Mouse (Mus musculus) Patski (cell line): ENCODE measurements around the gene Gm17359. TPM values are rescaled to one million over a fixed set of nuclear protein-coding genes. Genes with fewer than 3 reads are reported as not detected.

Experiments used
- ATAC-seq: fragments of 100-300 bp; one replicate; pipeline ENCODE4 v1.8.0; 2021
- CTCF ChIA-PET: fragments of 350-600 bp; sonication (Branson Sonifier 250); formaldehyde crosslinking; loops from one replicate; lab custom pipeline; 2022; ENCODE audit warnings: inconsistent platforms; lab: Charles Lee
- POLR2A ChIA-PET: fragments of 350-600 bp; sonication (Branson Sonifier 250); formaldehyde crosslinking; loops from one replicate; lab custom pipeline; 2022; ENCODE audit warnings: antibody characterized with exemption, inconsistent platforms; lab: Charles Lee
- DNase-seq: peaks from one replicate; pipeline ENCODE4 v3.0.0-alpha.2; 2011; ENCODE audit warnings: low read depth, low spot score
- H3K27me3 ChIP-seq: fragments of 371-371 bp; one replicate; pipeline ENCODE4 v1.5.1; 2021
- CTCF ChIP-seq: fragments of 100-300 bp; IDR thresholded peaks from one replicate; pipeline ENCODE4 v1.5.1; 2021
- in situ Hi-C: fragments of 300-500 bp; cut with MboI; formaldehyde crosslinking; loops from 3 replicates; pipeline ENCODE4 v1.11.1; 2018; ENCODE audit warnings: low pct_unique_long_range_greater_than_20kb, mixed read lengths
- polyA plus RNA-seq: library from polyadenylated mRNA; unstranded; gene quantifications from one replicate; pipeline ENCODE4 v1.2.3, GENCODE M21; 2021

Gene Gm17359
- polyA plus RNA-seq, 1 experiment from 2014 or later, result not detected

DNA sequence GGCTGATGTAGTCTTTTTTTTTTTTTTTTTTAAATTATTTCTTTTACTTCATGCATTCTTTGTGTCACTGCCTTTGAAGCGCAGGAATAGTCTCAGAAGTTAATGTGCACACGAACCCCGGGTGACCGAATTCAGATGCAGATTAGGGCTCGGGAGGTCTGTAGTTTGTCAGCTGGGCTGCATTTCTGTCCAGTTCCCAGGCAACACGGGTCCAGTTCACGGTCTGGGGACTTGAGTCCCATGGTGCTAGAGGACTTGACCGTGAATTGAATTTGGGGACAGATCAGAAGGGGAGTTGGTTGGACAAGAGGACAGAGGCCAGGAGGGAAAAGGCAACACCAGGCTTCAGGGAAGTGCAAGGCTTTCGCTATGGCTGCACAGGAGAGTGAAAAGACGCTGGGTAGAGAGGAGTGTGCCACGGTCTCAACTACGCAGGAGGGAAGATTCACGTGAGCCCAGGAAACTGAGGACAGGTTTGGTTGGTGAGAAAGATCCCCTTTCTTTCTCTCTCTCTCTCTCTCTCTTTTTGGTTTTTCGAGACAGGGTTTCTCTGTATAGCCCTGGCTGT lies 116.3 kb downstream of the Gm17359 start:
- no peaks in the 10 kb centered on the region for H3K27me3 ChIP-seq
- no peak for TF ChIP-seq CTCF
- CTCF ChIA-PET, result no interaction called here
- DNase-seq, result no peak
- POLR2A ChIA-PET, result no interaction called here
- in situ Hi-C loops, result no loop called here
- ATAC-seq, result no peak

DNA sequence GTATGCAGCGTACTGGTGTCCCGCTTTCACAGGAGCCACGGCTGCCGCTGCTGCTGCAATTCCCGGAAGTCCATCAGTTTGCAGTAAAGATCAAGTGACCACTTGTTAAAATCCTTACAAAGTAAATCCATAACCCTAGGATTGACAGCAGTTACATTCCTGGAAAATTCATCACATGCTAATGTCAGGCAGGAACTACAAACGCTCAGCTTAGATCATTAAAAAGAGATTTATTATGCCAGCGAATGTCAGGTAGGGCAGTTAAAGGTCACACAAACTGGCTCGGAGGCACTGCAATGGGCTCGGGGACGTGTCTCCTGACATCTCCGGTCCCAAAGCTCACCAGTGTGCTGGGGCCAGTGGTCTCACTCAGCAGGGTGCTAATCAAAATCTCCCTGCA lies 119.3 kb downstream of the Gm17359 start:
- TF ChIP-seq CTCF, result no peak
- no peak for ATAC-seq
- no peak for DNase-seq
- in situ Hi-C loops, result no loop called here
- no peaks in the 10 kb centered on the region for H3K27me3 ChIP-seq
- POLR2A ChIA-PET, result interaction anchor here (0.7 kb wide), 2 partner anchors 10 to 39 kb away, joined by 3 to 9 read pairs; no protein-coding TSS in a partner anchor
- CTCF ChIA-PET, result no interaction called here

DNA sequence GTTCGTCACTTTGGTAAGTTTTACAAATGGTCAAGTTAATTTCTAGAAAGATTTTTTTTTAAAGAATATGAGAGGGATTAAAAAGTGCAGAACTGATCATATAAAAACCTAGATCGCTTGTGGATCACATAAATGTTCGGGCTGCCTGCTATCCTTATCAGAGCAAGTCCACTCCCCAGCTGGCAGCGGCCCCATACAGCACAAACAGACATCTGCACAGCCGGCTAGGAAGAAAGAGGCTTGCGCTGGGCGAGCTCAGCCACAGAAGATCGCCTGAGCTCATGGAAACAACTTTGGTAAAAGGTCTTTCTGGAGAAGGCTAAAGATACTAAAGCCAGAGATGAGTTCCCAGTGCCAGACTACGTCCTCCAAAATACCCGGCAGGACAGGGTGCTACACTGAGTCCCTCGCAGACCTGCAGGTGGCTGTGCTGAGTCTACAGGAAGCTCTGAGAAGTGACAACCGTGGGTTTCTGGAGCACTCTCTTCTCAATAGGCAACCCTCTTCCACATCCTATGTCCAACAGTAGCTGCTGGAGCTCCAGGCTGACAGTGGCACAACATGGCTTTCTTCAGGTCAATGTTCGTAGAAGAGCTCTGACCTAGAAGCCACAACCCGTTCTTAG lies 122.3 kb downstream of the Gm17359 start:
- in situ Hi-C loops, result no loop called here
- no peak for TF ChIP-seq CTCF
- CTCF ChIA-PET, result interaction anchor here (0.7 to 1.7 kb wide), 3 partner anchors 10 to 11 kb away, joined by 3 to 5 read pairs (median 3); no protein-coding TSS in a partner anchor
- H3K27me3 ChIP-seq, result no peaks in the 10 kb centered on the region
- POLR2A ChIA-PET, result no interaction called here
- no peak for DNase-seq
- ATAC-seq, result no peak

DNA sequence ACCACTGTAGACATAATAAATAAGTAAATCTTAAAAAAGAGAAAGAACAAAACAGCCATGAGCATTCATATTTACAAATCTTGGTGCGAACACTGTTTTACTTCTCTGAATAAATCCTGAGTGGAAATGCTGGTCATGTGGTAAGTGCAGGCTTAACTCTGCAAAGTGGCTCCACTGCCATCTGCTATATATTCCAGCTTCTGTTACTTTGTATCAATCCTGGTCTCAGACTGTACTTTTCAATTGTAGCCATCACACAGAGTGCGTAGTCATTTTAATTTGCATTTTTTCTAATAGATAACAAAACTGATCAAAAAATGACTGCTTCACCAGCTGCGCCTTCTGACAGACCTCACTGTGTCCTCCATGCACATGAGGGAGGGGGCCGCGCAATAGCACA lies 133.0 kb downstream of the Gm17359 start:
- no peak for TF ChIP-seq CTCF
- in situ Hi-C loops, result no loop called here
- ATAC-seq, result no peak
- CTCF ChIA-PET, result interaction anchor here (1.1 to 1.8 kb wide), 2 partner anchors 10 to 239 kb away, joined by 3 to 5 read pairs; no protein-coding TSS in a partner anchor
- no peaks in the 10 kb centered on the region for H3K27me3 ChIP-seq
- POLR2A ChIA-PET, result no interaction called here
- DNase-seq, result no peak

DNA sequence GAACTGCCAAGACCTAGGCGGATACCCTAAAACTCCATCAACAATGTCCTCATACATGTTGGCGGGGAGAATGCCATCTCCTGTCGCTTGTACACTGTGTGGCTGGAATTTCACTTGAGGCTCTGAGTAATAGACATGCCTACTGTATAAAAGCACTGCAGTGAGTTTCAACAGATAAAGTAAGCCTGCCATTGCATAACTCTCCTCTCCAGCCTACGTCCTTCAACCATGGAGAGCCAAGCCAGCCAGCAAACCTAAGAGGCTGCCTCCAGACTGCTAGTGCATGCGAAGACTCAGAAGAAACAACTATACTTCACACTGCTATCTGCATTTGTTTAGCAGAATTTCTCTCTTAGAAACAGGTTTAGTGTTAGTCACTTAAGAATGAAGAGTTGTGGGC lies 135.9 kb downstream of the Gm17359 start:
- H3K27me3 ChIP-seq, result no peaks in the 10 kb centered on the region
- ChIA-PET POLR2A (interaction anchor here (1.0 kb wide), 1 partner anchor 97 kb away, joined by 4 read pairs; no protein-coding TSS in a partner anchor), CTCF (interaction anchor here (0.9 to 2.0 kb wide), 6 partner anchors 7 to 270 kb away, joined by 3 to 7 read pairs (median 3); no protein-coding TSS in a partner anchor)
- ATAC-seq (no peak), DNase-seq (no peak)
- TF ChIP-seq CTCF, result no peak
- in situ Hi-C loops, result no loop called here

DNA sequence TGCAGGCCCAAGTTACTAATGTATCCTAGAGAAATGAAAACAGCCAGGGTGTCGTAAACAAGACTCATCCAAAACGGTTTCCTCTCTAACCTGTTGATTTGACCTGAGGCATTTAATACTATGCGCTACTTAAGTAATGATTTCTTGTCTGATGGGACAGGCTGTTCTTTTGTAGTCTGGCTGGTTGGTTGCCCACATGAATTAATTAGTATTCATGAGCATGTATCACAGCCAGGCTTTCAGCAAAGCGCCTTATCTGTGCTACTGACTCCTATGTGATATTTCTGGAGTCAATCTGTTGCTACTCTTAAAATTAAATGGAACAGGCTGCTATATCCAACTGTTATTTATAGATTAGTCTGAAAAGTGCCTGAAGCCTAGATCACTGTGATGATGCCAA lies 138.4 kb downstream of the Gm17359 start:
- ATAC-seq (peak; percentile 26), DNase-seq (no peak)
- no peak for TF ChIP-seq CTCF
- POLR2A ChIA-PET, result no interaction called here
- CTCF ChIA-PET, result interaction anchor here (0.8 to 1.3 kb wide), 3 partner anchors 9 to 112 kb away, joined by 3 read pairs; no protein-coding TSS in a partner anchor
- in situ Hi-C loops, result loop anchor here (25.0 kb wide), 1 partner anchor 337 kb away; no protein-coding TSS in a partner anchor
- H3K27me3 ChIP-seq, result no peaks in the 10 kb centered on the region

DNA sequence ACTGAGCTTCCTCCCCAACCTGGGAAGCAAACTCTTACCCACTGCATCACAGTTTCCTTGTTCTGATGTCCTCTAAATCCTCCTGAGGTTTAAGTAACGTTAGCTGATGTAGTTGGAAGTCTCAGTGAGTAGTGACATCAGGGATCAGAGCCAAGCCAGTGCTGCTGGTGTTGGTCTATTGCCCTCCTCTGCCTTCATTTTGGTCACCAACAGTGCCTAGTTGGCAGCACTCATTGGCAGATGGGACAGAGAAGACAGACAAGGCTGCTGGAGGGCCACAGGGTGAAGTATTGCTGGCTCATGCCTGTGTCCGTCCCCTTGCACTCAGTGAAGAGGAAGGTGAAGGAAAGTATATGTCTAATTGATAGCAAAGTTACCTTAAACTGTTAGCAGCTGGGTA lies 139.5 kb downstream of the Gm17359 start:
- in situ Hi-C loops, result loop anchor here (25.0 kb wide), 1 partner anchor 336 kb away; no protein-coding TSS in a partner anchor
- no peak for TF ChIP-seq CTCF
- DNase-seq, result no peak
- H3K27me3 ChIP-seq, result no peaks in the 10 kb centered on the region
- CTCF ChIA-PET, result interaction anchor here (0.8 kb wide), 1 partner anchor 11 kb away, joined by 3 read pairs; no protein-coding TSS in a partner anchor
- POLR2A ChIA-PET, result interaction anchor here (0.6 kb wide), 1 partner anchor 16 kb away, joined by 3 read pairs; no protein-coding TSS in a partner anchor
- ATAC-seq, result no peak

DNA sequence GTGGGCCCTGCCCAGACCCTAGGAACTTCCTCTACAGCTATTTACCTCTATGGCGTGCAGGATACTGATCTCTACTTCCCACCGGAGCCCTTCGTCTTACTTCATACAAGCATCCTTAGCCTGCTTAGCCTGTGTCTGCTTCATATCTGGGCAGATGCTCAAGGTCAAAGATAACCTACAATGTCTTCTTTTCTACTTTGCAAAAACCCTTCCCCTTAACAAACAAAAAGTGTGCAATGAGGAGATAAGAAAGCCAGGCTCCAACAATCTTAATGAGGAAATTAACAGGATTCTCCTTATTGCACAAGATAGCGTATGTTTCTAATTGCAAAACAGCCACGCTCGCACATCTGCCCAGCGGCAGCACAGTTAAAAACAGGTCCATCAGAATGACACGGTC lies 141.9 kb downstream of the Gm17359 start:
- ATAC-seq (no peak), DNase-seq (no peak)
- no peaks in the 10 kb centered on the region for H3K27me3 ChIP-seq
- ChIA-PET POLR2A (no interaction called here), CTCF (interaction anchor here (1.3 to 1.9 kb wide), 2 partner anchors 10 to 12 kb away, joined by 4 to 7 read pairs; no protein-coding TSS in a partner anchor)
- in situ Hi-C loops, result loop anchor here (25.0 kb wide), 1 partner anchor 334 kb away; no protein-coding TSS in a partner anchor
- TF ChIP-seq CTCF, result no peak

DNA sequence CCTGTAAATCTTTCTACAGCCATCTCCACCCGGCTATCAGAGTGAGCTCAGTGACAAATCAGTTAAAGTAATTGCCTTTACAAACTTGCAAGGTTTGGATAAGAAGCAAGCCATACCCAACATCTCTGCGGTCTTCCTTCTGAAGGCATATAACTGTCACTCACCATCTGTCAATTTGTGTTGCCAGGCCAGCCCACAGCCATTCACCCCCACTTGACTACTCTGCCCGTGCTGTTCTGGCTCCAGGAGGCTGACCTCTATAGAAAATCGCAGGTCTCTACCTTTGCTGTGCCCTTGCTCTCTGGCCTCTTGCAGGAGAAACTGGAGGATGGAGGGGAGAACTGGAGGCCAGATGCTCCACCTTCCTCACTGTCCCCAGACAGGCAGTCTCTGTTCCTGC lies 142.4 kb downstream of the Gm17359 start:
- ChIA-PET CTCF (interaction anchor here (1.5 to 1.7 kb wide), 2 partner anchors 7 to 12 kb away, joined by 3 to 4 read pairs; no protein-coding TSS in a partner anchor), POLR2A (interaction anchor here (1.0 kb wide), 1 partner anchor 11 kb away, joined by 4 read pairs; no protein-coding TSS in a partner anchor)
- in situ Hi-C loops, result loop anchor here (25.0 kb wide), 1 partner anchor 333 kb away; no protein-coding TSS in a partner anchor
- H3K27me3 ChIP-seq, result no peaks in the 10 kb centered on the region
- TF ChIP-seq CTCF, result no peak
- ATAC-seq (no peak), DNase-seq (no peak)

DNA sequence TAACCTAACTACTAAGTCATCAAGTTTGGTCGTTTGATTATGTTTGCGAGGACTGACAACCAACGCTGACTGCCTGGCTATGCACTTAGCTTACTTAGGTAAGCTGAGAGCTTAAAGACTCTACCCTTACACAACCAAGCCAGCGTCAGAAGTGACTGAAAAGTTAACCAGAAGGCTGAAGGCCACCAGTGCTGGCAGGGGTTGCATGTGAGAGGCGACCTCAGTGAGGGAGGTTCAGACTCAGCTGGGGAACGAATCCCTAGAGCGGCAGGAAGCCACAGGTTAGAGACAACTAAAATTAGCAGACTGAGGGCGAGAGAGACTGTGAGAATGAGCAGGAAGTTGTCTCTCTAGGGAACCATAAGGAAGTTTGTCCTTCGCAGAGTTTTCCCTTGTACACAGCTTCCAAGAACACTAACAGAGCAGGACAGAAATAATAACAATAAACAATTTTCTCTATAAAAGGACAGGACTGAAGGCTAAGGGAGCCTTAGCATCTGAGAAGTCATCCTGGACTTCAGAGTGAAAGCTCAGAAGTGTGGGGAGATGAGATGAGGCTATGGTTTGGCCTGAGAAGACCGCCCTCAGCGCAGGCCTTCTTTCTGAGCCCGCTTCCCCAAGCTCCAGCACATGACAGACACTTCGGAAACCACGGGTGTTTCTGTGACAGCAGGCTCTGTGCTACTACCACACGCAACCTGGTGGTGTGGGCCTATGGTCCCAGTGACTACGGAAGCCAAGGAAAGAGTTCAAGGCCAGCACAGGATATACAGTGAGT lies 148.0 kb downstream of the Gm17359 start:
- ChIA-PET CTCF (interaction anchor here (1.1 to 2.1 kb wide), 3 partner anchors 10 to 262 kb away, joined by 3 to 8 read pairs (median 6); no protein-coding TSS in a partner anchor), POLR2A (interaction anchor here (0.6 kb wide), 1 partner anchor 249 kb away, joined by 4 read pairs; no protein-coding TSS in a partner anchor)
- in situ Hi-C loops, result loop anchor here (25.0 kb wide), 1 partner anchor 328 kb away; no protein-coding TSS in a partner anchor
- ATAC-seq (no peak), DNase-seq (no peak)
- TF ChIP-seq CTCF, result no peak
- no peaks in the 10 kb centered on the region for H3K27me3 ChIP-seq
